Mouse (Mus musculus): Measurements from ENCODE around the gene Sectm1b.
"Not testable (repeated sequence)": the region's sequence is repeated elsewhere in the genome, so short reads cannot be mapped to it uniquely, and the experiment has no call there.

The Sectm1b gene

DNA sequence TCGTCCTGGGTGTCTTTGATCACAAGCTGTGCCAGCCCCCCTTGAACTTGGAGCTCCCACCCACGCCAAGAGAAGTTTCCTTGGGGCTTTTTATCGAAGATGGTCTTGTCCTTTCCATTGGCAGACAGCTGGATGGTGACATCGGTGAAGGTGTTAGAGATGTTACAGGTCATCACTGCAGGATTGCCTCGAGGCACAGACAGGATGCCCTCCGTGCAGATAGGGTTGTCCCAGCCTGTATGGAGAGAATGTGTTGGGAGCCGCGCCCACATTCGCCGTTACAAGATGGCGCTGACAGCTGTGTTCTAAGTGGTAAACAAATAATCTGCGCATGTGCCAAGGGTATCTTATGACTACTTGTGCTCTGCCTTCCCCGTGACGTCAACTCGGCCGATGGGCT is 6.3 kb upstream of the Sectm1b start:
- DNase-seq (ENCODE audit: low read depth, low spot score), result not testable (repeated sequence)

DNA sequence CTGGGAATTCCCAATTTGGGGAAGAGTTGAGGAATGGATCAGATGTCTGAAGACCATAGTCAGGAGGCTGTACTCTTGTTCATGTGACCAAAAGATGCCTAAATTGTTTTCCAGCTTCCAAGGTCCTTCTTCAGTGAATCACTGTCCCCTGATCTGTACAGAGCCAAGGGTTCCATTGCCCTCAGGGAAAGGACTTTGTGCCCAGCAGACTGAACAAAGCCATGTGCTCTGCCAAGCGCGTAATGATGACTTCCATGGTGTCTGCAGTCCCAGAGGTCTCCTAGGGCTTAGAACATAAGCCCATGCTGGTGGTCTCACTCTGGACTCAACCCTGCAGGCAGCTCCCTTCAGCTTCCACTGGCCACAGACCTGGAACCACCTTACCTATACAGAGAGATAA is 4.5 kb upstream of the Sectm1b start:
- no peak for DNase-seq (ENCODE audit: low read depth, low spot score)

DNA sequence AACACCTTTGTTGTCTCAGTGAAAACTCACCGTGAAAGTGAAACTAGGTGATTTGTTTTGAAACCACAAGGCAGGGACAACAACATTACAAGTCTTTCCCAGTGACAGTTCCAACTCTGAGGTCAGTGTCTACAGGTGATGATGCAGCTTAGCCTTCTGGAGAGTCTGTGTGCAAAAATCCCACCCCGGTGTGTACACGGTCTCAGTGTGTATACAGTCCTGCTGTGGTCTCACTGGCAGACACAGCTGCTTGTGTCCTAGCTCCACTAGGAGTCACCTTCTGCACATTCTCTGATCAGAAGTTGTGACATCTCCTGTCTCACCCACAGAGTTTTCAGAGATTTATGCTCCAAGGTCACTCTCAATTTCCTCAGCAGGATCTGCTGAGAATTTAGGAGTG is 828 bp upstream of the Sectm1b start:
- DNase-seq (ENCODE audit: low read depth, low spot score), result no peak

DNA sequence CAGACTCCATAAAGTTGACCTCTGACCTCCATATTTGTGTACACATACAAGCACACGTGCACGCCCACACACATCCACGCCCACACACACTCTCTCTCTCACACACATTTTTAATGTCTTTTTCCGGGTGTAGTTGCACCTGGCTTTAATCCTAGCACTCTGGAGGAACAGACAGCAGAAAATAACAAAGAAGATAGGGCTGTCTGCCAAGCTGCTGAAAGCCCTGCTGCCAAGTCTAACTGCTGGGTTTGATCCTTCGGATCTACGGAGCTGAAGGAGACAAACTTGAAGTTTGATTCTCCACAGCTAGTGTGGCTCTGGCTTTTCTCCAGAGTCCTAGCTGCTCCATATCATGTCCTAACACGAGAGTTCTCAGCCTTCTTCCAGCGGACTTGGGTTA is 1.8 kb downstream of the Sectm1b start:
- no peak for DNase-seq (ENCODE audit: low read depth, low spot score)

DNA sequence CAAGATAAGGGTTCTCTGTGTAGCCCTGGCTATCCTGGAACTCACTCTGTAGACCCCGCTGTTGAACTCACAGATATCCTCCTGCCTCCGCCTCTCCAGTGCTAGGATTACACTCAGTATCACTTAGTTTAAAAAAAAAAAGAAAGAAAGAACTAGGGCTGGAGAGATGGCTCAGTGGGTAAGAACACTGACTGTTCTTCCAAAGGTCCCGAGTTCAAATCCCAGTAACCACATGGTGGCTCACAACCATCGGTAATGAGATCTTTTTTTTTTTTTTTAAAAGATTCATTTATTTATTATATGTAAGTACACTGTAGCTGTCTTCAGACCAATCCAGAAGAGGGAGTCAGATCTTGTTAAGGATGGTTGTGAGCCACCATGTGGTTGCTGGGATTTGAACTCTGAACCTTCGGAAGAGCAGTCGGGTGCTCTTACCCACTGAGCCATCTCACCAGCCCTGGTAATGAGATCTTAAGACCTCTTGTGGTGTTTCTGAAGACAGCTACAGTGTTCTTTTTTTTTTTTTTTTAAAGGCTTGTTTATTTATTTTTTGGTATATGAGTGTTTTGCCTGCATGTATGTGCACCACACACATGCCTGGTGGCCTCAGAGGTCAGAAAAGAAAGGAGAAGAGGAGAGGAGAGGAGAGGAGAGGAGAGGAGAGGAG is 2.8 kb downstream of the Sectm1b start:
- not testable (repeated sequence) for DNase-seq (ENCODE audit: low read depth, low spot score)

DNA sequence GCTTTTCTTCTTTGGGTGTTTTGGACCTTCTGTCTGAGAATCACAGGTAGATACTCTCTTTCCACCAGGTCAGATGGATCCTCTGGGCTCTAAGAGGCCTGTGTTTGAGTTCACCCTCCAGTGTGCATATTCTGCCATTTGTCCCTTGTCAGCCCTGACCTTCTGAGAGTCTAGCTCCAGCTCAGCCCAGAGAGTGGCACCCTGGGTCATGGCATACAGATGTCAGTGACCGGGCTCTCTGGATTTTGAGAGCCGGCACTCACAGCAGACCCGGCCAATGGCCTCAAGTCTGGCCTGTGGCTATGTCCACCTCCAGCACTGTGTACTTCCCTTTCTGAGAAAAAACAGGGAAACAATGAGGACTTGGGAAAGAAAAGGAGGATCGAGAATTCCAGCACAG is 3.9 kb downstream of the Sectm1b start:
- DNase-seq (ENCODE audit: low read depth, low spot score), result no peak

DNA sequence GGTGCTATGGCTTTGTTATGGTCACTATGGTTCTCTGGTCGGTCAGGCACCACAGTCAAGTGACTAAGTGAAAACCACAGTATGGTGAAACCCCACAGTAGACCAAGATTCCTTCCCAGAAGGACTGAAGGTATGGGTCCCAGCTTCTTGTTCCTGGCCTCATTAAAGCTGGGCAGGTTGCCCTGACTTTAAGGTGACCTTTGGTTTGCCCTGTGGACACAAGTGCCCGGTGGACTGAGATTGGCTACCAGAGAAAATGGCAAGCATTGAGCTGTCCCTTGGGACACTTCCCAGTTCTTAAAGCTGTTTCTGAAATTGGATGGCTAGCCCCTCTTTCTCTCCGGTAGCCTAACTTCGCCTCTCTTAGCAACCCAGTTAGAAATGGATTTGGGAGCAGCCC is 4.4 kb downstream of the Sectm1b start:
- DNase-seq (ENCODE audit: low read depth, low spot score), result no peak

DNA sequence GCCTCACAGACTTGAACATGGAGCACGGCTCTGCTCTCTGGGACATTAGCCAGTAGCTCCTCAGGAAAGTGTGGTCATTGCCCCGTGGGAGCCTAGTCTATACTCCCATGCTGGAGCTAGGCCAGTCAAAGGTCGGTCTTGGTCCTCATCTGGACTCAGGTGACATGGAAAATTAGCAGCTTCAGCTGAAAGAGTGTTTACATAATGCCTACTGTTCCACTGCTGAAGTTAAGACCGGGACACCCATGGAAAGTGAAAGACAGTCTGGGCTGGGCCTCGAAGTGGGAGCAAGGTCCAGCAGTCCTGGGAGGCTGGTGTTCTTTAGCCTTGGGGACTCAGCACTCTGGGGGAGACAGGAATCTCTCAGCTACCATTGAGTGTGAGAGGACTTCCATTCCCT is 5.2 kb downstream of the Sectm1b start:
- no peak for DNase-seq (ENCODE audit: low read depth, low spot score)

DNA sequence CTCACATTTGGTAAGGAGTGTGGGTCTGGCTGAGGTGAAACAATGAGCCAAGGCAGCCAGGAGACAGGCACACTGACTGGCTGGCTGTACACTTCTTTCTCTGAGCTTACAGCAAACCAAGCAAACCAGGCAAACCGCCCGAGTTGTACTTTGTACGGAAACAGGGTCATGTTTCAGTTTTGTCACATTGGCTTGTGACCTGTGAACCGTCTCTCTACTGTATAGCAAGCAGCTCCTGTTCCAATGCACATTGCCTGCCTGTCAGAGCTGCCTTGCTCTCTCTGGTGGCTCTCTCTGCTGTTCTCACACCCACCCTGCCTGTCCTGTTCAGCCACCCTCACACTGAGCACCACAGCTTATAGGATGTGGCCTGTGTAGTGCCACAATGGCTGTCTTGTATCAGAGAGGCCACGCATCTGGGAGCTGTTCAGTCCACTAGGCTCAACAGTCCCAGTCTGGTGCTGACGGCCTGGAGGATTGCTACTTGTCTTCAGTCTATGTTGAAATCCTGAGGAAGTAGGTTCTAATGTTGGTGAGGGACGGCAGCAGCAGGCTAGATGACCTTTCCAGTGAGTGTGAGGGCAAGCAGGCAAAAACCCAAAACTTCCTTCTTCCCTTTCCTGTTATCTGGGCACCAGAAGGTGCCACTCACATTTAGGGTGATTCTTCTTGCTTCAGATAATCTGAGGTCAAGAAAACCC is 6.7 kb downstream of the Sectm1b start:
- DNase-seq (ENCODE audit: low read depth, low spot score), result no peak

DNA sequence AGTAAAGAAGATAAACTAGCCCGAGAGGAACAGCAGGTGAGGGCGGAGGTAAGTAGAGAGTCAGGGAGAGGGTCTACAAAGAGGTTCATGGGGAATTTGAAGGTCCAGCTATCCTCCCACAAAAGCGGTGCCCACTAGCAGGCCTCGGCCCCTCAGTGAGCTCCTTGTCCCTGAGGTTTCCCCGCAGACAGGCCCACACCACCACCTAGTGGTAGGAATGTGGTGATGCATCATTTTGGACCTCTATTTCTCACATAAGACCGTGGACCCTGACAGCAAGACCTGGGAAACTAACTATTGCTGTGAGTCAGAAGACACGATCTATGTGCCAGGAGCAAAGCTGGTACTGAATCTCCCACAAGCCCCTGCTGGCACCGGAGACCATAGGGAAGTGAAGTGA is 9.8 kb downstream of the Sectm1b start:
- peak; percentile 64 for DNase-seq (ENCODE audit: low read depth, low spot score)

DNA sequence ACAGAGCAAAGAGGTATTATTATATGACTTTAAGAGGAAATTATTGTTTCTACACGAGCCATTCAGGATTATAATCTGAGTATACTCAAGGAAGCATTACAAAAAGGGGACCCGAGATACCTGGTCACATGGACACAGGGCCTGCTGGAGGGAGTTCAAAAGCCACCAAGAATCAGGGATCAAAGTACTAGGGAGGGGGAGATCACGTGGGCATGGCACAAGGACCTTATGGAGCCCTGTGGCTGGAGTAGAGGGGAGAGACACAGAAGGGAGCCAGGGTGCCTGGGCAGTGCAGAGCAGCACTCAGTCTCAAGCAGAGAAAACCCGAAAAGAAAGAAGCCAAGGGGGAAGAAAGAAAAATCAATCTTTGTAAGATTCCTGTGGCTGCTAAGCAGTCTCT is 11.0 kb downstream of the Sectm1b start:
- DNase-seq (ENCODE audit: low read depth, low spot score), result no peak

DNA sequence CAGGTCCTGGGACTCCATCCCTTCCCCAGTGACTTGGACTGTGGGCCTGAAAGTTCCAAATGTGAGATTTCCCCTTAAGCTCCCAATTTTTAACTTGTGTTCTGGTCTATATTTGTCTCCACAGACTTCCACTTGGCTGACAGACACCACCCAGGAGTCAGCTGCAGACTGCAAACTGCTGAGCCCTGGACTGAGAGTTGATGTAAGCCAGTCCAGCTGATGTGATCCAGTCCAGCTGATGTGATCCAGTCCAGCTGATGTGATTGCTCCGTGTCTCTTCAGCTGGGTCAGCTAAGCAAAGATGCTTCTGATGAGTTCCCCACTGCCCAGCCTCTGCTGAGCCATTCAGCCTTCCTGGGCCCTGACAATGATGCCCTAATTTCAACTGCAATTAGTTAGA is 11.6 kb downstream of the Sectm1b start:
- DNase-seq (ENCODE audit: low read depth, low spot score), result no peak

DNA sequence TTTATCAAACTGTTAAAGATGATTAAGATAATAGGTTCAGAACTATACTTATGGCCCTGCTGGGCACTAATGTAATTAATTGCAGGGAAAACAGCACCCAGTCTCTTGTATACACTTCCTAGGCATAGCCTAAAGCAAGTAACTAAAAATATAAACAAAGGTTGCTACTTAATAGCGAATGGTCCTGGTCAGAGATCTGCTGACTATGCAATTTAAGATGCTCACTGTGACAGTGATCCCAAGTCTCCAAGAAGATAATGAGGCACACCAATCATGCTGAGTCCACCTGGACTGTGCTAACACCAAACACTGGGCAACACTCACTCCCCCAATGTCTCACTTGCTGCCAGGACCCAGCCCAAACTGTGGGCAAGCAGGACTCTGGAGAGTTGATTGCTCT is 13.5 kb downstream of the Sectm1b start:
- no peak for DNase-seq (ENCODE audit: low read depth, low spot score)

DNA sequence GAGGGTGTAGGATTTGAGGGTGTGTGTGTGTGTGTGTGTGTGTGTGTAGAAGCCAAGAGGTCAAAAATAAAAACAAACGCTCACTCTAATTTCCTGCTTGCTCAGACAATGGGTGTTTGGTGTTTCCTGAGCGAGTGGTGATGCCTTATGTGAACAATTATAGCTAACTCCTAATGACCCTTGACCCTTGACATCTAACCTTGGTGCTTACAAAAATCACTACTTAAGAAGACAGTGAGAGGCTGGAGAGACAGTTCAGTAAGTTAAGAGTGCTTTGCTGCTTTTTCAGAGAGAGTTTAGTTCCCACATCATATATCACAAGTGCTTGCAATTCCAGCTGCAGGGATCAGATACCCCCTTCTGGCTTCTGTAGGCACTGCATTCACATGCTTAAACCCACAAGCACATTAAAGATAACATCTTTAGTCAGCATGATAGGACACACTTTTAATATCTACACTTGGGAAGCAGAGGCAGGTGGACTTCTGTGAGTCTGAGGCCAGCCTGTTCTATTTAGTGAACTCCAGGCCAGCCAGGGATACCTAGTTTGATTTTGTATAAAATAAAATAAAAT is 15.5 kb downstream of the Sectm1b start:
- no peak for DNase-seq (ENCODE audit: low read depth, low spot score)

DNA sequence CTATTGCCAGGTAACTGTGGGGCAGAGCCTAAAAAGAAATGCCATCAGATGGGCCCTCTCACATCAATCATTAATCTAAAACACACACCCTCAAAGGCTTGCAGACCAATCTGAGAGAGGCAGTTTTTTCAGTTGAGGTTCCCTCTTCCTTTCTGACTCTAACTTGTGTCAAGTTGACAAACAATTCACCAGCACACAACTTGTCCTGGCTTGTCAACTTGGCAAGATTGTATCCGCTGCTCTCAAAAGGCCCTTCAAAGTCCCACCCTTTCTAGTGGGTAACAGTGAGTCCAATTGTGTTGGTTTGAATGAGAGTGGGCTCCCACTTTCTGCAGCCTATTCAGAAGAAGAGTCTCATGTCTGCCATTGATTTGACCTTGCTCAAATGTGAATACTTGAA is 18.1 kb downstream of the Sectm1b start:
- DNase-seq (ENCODE audit: low read depth, low spot score), result no peak

DNA sequence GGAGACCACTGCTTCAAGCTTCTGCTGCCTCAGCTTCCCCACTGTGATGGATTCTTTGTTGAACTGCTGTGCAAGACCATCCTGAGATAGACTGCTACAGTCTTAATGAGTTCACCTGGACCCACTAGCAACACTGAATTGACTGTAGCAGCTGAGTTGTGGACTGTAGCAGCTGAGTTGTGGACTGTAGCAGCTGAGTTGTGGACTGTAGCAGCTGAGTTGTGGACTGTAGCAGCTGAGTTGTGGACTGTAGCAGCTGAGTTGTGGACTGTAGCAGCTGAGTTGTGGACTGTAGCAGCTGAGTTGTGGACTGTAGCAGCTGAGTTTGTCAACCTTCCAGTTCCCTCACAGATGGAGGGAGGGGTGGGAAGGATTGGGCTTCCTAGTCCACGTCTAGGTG is 20.3 kb downstream of the Sectm1b start:
- not testable (repeated sequence) for DNase-seq (ENCODE audit: low read depth, low spot score)

DNA sequence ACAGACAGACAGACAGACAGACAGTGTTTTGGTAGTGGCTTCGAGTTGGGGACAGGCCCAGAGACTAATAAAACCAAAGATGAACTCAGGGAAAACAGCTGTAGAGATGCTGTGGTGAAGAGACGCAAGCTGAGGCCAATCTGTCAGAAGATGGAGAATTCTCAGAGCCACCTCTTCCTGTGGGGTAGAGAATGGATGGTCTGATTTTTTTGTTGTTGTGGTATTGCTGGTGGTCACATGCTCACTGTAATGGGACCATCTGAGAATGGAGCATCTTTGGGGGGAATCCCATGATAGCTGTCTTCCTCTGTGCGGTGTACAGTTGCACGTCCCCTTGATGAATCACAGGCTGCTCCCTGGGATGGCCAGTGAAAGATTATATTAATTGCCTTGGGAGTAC is 20.9 kb downstream of the Sectm1b start:
- DNase-seq (ENCODE audit: low read depth, low spot score), result no peak

DNA sequence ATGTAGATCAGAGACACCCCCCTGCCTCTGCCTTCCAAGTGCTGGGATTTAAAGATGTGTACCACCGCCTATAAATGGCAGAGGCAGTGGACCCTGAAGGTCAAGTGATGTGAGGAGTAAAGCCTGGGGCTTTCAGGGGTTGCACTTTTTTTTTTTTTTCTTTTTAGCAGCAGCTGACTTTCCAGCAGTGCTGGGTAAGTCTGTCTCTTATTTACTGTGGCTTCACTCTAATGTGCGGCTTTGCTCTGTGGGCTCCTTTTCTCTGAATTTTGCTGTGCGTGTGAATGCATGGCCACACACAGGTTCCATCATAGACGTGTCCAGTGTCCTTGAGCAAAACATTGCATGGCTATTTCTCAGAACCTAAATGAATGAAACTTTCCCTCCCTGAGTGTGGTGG is 21.7 kb downstream of the Sectm1b start:
- DNase-seq (ENCODE audit: low read depth, low spot score), result no peak

DNA sequence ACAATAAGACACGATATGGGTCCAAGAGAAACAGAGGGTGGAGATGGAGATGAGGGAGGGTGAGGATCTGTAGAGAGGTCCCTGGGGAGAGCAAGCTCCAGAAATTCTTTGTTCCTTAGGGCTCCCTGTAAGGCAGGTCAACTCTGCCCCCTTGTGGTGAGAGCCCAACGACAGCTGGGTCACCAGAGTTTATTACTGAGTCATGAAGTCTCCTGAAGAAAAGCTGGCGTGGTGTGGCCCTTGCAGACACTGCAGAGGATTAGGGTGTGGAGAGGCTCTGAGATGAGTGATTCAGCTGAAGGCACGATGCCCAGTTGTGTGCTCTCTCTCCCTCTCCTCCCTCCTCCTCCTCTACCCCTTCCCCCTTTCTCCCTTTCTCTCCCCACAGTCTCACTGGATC is 22.2 kb downstream of the Sectm1b start:
- DNase-seq (ENCODE audit: low read depth, low spot score), result peak; percentile 70

DNA sequence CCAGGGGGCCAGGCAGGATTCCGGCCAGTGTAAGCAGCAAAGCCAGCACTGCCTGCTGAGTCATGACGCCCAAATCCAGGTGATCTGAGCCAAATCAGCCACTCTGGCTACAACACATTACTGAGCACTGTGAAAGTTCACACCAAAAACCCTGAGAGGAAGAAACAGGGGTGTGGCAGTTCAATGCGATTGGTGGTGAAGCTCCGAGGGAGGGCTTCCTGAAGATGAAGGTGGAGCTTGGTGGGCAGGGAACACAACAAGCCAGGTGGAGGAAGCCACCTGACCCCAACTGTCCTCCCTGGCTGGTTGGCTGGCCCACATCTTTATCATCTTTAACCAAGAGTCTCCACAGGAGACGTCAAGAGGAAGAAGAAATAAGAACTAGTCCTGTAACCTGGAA is 24.1 kb downstream of the Sectm1b start, which contains the start of gene Cd7:
Gene Cd7, minus strand, starts transcription at position 117 of the 400 bp plus-strand sequence.
- DNase-seq (ENCODE audit: low read depth, low spot score), result no peak

DNA sequence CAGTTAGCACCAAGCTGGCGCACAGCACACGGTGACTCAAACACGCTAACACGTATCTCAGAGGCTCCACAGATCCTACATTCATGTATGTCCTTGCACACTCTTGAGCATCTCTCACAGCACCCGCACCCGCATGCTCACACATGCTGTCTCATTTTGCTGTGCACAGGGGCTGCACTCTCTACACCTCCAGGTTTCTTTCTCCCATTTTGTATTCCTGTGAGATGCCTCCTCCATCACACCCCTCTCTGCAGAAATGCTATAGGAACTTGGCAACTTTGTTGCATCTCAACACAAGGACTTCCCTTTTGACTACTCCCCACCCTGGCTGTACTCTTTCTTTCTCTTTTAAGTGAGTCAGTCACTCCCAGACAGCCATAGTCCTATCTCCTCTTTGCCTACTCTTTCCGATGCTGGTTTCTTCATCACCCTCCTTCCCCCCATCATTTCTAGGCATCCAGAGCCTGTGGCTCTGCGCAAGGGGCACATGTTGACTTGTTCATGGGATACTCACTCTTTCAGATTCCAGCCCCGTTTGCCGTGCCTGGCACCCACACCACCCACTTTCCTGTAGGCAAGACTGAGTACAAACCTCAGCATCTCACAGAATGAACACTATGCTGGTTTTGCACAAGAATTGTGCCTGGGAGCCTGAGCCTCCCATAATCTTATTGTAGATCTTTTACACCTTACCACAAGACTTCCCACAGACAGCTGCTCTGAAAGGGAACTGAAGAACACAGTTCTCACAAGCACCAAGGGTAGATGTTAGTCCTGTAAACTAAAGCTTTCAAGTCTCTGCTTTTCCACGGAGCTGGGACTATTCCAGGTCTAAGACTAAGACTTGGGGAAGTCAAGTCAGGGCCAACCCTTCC is 24.8 kb downstream of the Sectm1b start:
- DNase-seq (ENCODE audit: low read depth, low spot score), result no peak

DNA sequence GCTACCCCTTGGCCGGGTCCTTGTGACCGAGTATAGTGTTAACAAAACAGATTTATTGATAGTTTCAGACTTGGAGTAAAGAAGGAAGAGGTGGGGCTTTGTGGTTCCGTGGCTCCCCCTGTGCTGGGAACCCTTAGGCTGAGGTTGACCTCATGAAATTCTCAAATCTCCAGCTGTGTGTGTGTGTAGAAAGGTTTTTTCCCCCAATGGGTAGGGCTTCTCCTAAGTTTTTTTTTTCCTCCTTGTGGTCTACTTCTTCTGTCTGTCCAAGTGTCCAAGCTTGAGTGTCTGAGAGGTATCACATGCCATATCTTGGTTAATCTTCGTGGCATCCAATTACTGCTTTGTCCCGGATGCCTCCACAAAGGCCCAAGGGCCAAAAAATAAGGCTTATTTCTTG is 30.3 kb downstream of the Sectm1b start:
- DNase-seq (ENCODE audit: low read depth, low spot score), result no peak
